Mouse (Mus musculus) limb, embryonic 13.5 days (tissue): ENCODE measurements around the gene Ctsz. TPM values are rescaled to one million over a fixed set of nuclear protein-coding genes. Genes with fewer than 3 reads are reported as not detected.

Experiments
- ATAC-seq: fragments of 200-750 bp; cut with Nextera tagmentation; 2 replicates; pipeline ENCODE4 v1.8.0; 2017; ENCODE audit warnings: low read depth, moderate number of reproducible peaks, moderate TSS enrichment; ENCODE audit not compliant: low FRiP score
- H3K27ac ChIP-seq: fragments of 300-500 bp; sonication (generic); 2 replicates; pipeline ENCODE4 v1.5.1; 2015; ENCODE audit warnings: inconsistent platforms, mild to moderate bottlenecking, moderate library complexity
- H3K27me3 ChIP-seq: fragments of 300-500 bp; sonication (generic); 2 replicates; pipeline ENCODE4 v1.6.1; 2015; ENCODE audit warnings: mild to moderate bottlenecking, inconsistent platforms
- H3K36me3 ChIP-seq: fragments of 300-500 bp; sonication (generic); 2 replicates; pipeline ENCODE4 v1.6.1; 2015; ENCODE audit warnings: inconsistent platforms, mild to moderate bottlenecking, moderate library complexity
- H3K4me1 ChIP-seq: fragments of 300-500 bp; sonication (generic); 2 replicates; pipeline ENCODE4 v1.6.1; 2015; ENCODE audit warnings: inconsistent platforms
- H3K4me2 ChIP-seq: fragments of 300-500 bp; sonication (generic); replicated peaks from 2 replicates; pipeline ENCODE4 v1.6.1; 2015; ENCODE audit warnings: inconsistent platforms, mild to moderate bottlenecking, moderate library complexity
- H3K4me3 ChIP-seq: fragments of 300-500 bp; sonication (generic); 2 replicates; pipeline ENCODE4 v1.5.1; 2015; ENCODE audit warnings: moderate library complexity, mild to moderate bottlenecking, inconsistent platforms
- H3K9ac ChIP-seq: fragments of 300-500 bp; sonication (generic); 2 replicates; pipeline ENCODE4 v1.6.1; 2015; ENCODE audit warnings: mild to moderate bottlenecking, inconsistent platforms
- H3K9me3 ChIP-seq: fragments of 300-500 bp; sonication (generic); 2 replicates; pipeline ENCODE4 v1.6.1; 2016; ENCODE audit warnings: inconsistent platforms
- WGBS: fragments of 180-500 bp; shearing (Covaris S2); methylation state at CpG from one replicate; pipeline ENCODE4 v1.1.7; 2015; 5-methylcytosine and 5-hydroxymethylcytosine counted together
- polyA plus RNA-seq: library from polyadenylated mRNA; unstranded; fragments of >200 nt; fragmentation: Nextera tagmentation; extraction: Ambion mirVana; gene quantifications from 2 replicates; pipeline ENCODE4 v1.2.1, GENCODE M21; 2015

Gene Ctsz
- polyA plus RNA-seq, 1 experiment from 2014 or later, result 177 TPM

- peaks cover 14% of the 10 kb centered on the region for H3K36me3 ChIP-seq
- H3K4me1 ChIP-seq, result peaks cover 14% of the 10 kb centered on the region
- peak; percentile 33 for ATAC-seq
- 46% methylated on average over 18 of the region's 18 CpGs for WGBS
- no peak overlapping the region for H3K9ac ChIP-seq
- peak overlapping the region; percentile 81 for H3K4me2 ChIP-seq
- peak overlapping the region; percentile 90 for H3K4me3 ChIP-seq
- H3K27me3 ChIP-seq, result no peaks in the 10 kb centered on the region
- no peaks in the 10 kb centered on the region for H3K9me3 ChIP-seq
- no peak overlapping the region for H3K27ac ChIP-seq
These were observed 23.7 kb downstream of the Ctsz start for GRCm38 (mm10) chr2:174415001-174415730.

- H3K4me2 ChIP-seq, result no peak overlapping the region
- 69% methylated on average over 7 of the region's 7 CpGs for WGBS
- H3K27ac ChIP-seq, result no peak overlapping the region
- H3K27me3 ChIP-seq, result no peaks in the 10 kb centered on the region
- no peak overlapping the region for H3K9ac ChIP-seq
- no peak for ATAC-seq
- peaks cover 10% of the 10 kb centered on the region for H3K4me1 ChIP-seq
- no peaks in the 10 kb centered on the region for H3K36me3 ChIP-seq
- no peaks in the 10 kb centered on the region for H3K9me3 ChIP-seq
- H3K4me3 ChIP-seq, result no peak overlapping the region
These were observed 25.7 kb downstream of the Ctsz start for GRCm38 (mm10) chr2:174413127-174413526.

- H3K27ac ChIP-seq, result no peak overlapping the region
- WGBS, result 39% methylated on average over 2 of the region's 2 CpGs
- no peak overlapping the region for H3K9ac ChIP-seq
- no peak for ATAC-seq
- no peaks in the 10 kb centered on the region for H3K27me3 ChIP-seq
- no peaks in the 10 kb centered on the region for H3K4me1 ChIP-seq
- no peaks in the 10 kb centered on the region for H3K9me3 ChIP-seq
- H3K4me3 ChIP-seq, result no peak overlapping the region
- H3K36me3 ChIP-seq, result no peaks in the 10 kb centered on the region
- H3K4me2 ChIP-seq, result no peak overlapping the region
These were observed 28.6 kb downstream of the Ctsz start for GRCm38 (mm10) chr2:174410222-174410621.

GRCm38 (mm10) chr2:174400396-174400795 lies 38.4 kb downstream of the Ctsz start:
- H3K9me3 ChIP-seq, result no peaks in the 10 kb centered on the region

GRCm38 (mm10) chr2:174397881-174398280 lies 41.0 kb downstream of the Ctsz start:
- Histone ChIP-seq H3K36me3 (no peaks in the 10 kb centered on the region), H3K4me1 (no peaks in the 10 kb centered on the region), H3K4me2 (no peak overlapping the region), H3K27ac (no peak overlapping the region), H3K9ac (no peak overlapping the region), H3K27me3 (no peaks in the 10 kb centered on the region), H3K9me3 (no peaks in the 10 kb centered on the region), H3K4me3 (no peak overlapping the region)
- WGBS, result 85% methylated on average over 6 of the region's 6 CpGs
- no peak for ATAC-seq

More at GRCm38 (mm10) chr2:174400396-174400795, 38.4 kb downstream of the Ctsz start:
- no peak for ATAC-seq
- H3K9ac ChIP-seq, result no peak overlapping the region
- no peaks in the 10 kb centered on the region for H3K36me3 ChIP-seq
- H3K4me1 ChIP-seq, result no peaks in the 10 kb centered on the region
- H3K27me3 ChIP-seq, result no peaks in the 10 kb centered on the region
- H3K4me2 ChIP-seq, result no peak overlapping the region
- WGBS, result 84% methylated on average over 4 of the region's 4 CpGs
- H3K4me3 ChIP-seq, result no peak overlapping the region
- no peak overlapping the region for H3K27ac ChIP-seq

- Histone ChIP-seq H3K9ac (no peak overlapping the region), H3K27me3 (no peaks in the 10 kb centered on the region), H3K4me2 (no peak overlapping the region), H3K4me1 (no peaks in the 10 kb centered on the region), H3K36me3 (no peaks in the 10 kb centered on the region), H3K9me3 (peaks cover under 1% of the 10 kb centered on the region; the same call in 1 of the 2 replicates), H3K4me3 (no peak overlapping the region), H3K27ac (no peak overlapping the region; the same call in 1 of the 2 replicates)
- 97% methylated on average over 1 of the region's 1 CpGs for WGBS
- no peak for ATAC-seq
These were observed 41.8 kb downstream of the Ctsz start for GRCm38 (mm10) chr2:174397065-174397464.

GRCm38 (mm10) chr2:174396643-174397042 lies 42.2 kb downstream of the Ctsz start:
- H3K4me3 ChIP-seq, result no peak overlapping the region
- H3K9me3 ChIP-seq, result peaks cover 5% of the 10 kb centered on the region; the same call in 1 of the 2 replicates
- no peak overlapping the region for H3K27ac ChIP-seq
- ATAC-seq, result peak; percentile 41; the same call in 1 of the 2 replicates
- no peaks in the 10 kb centered on the region for H3K36me3 ChIP-seq
- no peaks in the 10 kb centered on the region for H3K4me1 ChIP-seq
- H3K9ac ChIP-seq, result no peak overlapping the region
- WGBS, result 75% methylated on average over 10 of the region's 10 CpGs
- H3K4me2 ChIP-seq, result no peak overlapping the region
- H3K27me3 ChIP-seq, result no peaks in the 10 kb centered on the region

GRCm38 (mm10) chr2:174393383-174393782 lies 45.5 kb downstream of the Ctsz start:
- H3K4me3 ChIP-seq, result no peak overlapping the region
- H3K36me3 ChIP-seq, result no peaks in the 10 kb centered on the region
- no peak overlapping the region for H3K9ac ChIP-seq
- 77% methylated on average over 5 of the region's 5 CpGs for WGBS
- H3K27ac ChIP-seq, result no peak overlapping the region
- no peaks in the 10 kb centered on the region for H3K27me3 ChIP-seq
- no peak overlapping the region for H3K4me2 ChIP-seq
- no peaks in the 10 kb centered on the region for H3K4me1 ChIP-seq
- peaks cover 10% of the 10 kb centered on the region; the same call in 1 of the 2 replicates for H3K9me3 ChIP-seq
- ATAC-seq, result no peak

GRCm38 (mm10) chr2:174392554-174392953 lies 46.3 kb downstream of the Ctsz start:
- Histone ChIP-seq H3K4me1 (no peaks in the 10 kb centered on the region), H3K36me3 (no peaks in the 10 kb centered on the region), H3K9me3 (peaks cover 10% of the 10 kb centered on the region; the same call in 1 of the 2 replicates), H3K27me3 (no peaks in the 10 kb centered on the region), H3K27ac (no peak overlapping the region), H3K9ac (no peak overlapping the region), H3K4me2 (no peak overlapping the region), H3K4me3 (no peak overlapping the region)
- no peak for ATAC-seq
- 65% methylated on average over 9 of the region's 9 CpGs for WGBS

GRCm38 (mm10) chr2:174391936-174392335 lies 46.9 kb downstream of the Ctsz start:
- Histone ChIP-seq H3K36me3 (no peaks in the 10 kb centered on the region), H3K4me1 (no peaks in the 10 kb centered on the region), H3K9me3 (peaks cover 10% of the 10 kb centered on the region; the same call in 1 of the 2 replicates), H3K27me3 (no peaks in the 10 kb centered on the region), H3K9ac (no peak overlapping the region), H3K4me3 (no peak overlapping the region), H3K4me2 (no peak overlapping the region), H3K27ac (no peak overlapping the region)
- 91% methylated on average over 3 of the region's 3 CpGs for WGBS
- ATAC-seq, result no peak

GRCm38 (mm10) chr2:174381021-174381420 lies 57.8 kb downstream of the Ctsz start:
- no peak overlapping the region for H3K4me3 ChIP-seq
- no peak for ATAC-seq
- H3K4me1 ChIP-seq, result no peaks in the 10 kb centered on the region
- H3K36me3 ChIP-seq, result no peaks in the 10 kb centered on the region
- H3K9ac ChIP-seq, result no peak overlapping the region
- no peak overlapping the region for H3K4me2 ChIP-seq
- WGBS, result 80% methylated on average over 9 of the region's 9 CpGs
- no peak overlapping the region for H3K27ac ChIP-seq
- H3K9me3 ChIP-seq, result no peaks in the 10 kb centered on the region
- H3K27me3 ChIP-seq, result no peaks in the 10 kb centered on the region
